Mouse (Mus musculus): ENCODE results near the gene Nat14.

Nat14 gene

GRCm38 (mm10) chr7:4919971-4920370 lies 1.9 kb upstream of the Nat14 start:
- no peak for DNase-seq (ENCODE audit: low read depth, low spot score)

- DNase-seq (ENCODE audit: low read depth, low spot score) = no peak
These were observed 1.3 kb upstream of the Nat14 start for GRCm38 (mm10) chr7:4920496-4920895.

GRCm38 (mm10) chr7:4920976-4921823 lies 628 bp upstream of the Nat14 start:
- DNase-seq (ENCODE audit: low read depth, low spot score) = no peak

GRCm38 (mm10) chr7:4922508-4922907 lies 680 bp downstream of the Nat14 start:
- DNase-seq (ENCODE audit: low read depth, low spot score) = peak; percentile 90

GRCm38 (mm10) chr7:4922931-4923565 lies 1.2 kb downstream of the Nat14 start:
- DNase-seq (ENCODE audit: low read depth, low spot score) = peak; percentile 54

- no peak for DNase-seq (ENCODE audit: low read depth, low spot score)
These were observed 1.9 kb downstream of the Nat14 start for GRCm38 (mm10) chr7:4923586-4924364.

- DNase-seq (ENCODE audit: low read depth, low spot score) = no peak
These were observed 2.7 kb downstream of the Nat14 start for GRCm38 (mm10) chr7:4924483-4924882.

GRCm38 (mm10) chr7:4924891-4925301 lies 3.1 kb downstream of the Nat14 start:
- peak; percentile 51 for DNase-seq (ENCODE audit: low read depth, low spot score)

- DNase-seq (ENCODE audit: low read depth, low spot score) = no peak
These were observed 3.9 kb downstream of the Nat14 start, which contains the start of gene Ssc5d for GRCm38 (mm10) chr7:4925441-4926381. TSS of gene Ssc5d (plus strand) at chr7:4925785.

- DNase-seq (ENCODE audit: low read depth, low spot score) = no peak
These were observed 5.0 kb downstream of the Nat14 start for GRCm38 (mm10) chr7:4926849-4927248.

- DNase-seq (ENCODE audit: low read depth, low spot score) = no peak
These were observed 5.9 kb downstream of the Nat14 start for GRCm38 (mm10) chr7:4927711-4928110.

GRCm38 (mm10) chr7:4928323-4928722 lies 6.5 kb downstream of the Nat14 start:
- no peak for DNase-seq (ENCODE audit: low read depth, low spot score)

- DNase-seq (ENCODE audit: low read depth, low spot score) = no peak
These were observed 11.3 kb downstream of the Nat14 start for GRCm38 (mm10) chr7:4933103-4933502.

GRCm38 (mm10) chr7:4934160-4934914 lies 12.5 kb downstream of the Nat14 start:
- DNase-seq (ENCODE audit: low read depth, low spot score) = no peak

- DNase-seq (ENCODE audit: low read depth, low spot score) = no peak
These were observed 15.0 kb downstream of the Nat14 start for GRCm38 (mm10) chr7:4936832-4937231.

- no peak for DNase-seq (ENCODE audit: low read depth, low spot score)
These were observed 15.6 kb downstream of the Nat14 start for GRCm38 (mm10) chr7:4937392-4937791.

- DNase-seq (ENCODE audit: low read depth, low spot score) = no peak
These were observed 16.6 kb downstream of the Nat14 start for GRCm38 (mm10) chr7:4938456-4938855.

GRCm38 (mm10) chr7:4940068-4940479 lies 18.2 kb downstream of the Nat14 start:
- peak; percentile 34 for DNase-seq (ENCODE audit: low read depth, low spot score)

GRCm38 (mm10) chr7:4942673-4943072 lies 20.8 kb downstream of the Nat14 start:
- DNase-seq (ENCODE audit: low read depth, low spot score) = no peak

GRCm38 (mm10) chr7:4943223-4943815 lies 21.5 kb downstream of the Nat14 start:
- peak; percentile 92 for DNase-seq (ENCODE audit: low read depth, low spot score)
